Mouse (Mus musculus): ENCODE measurements around the gene Gna11.

Gna11 gene

GRCm38 (mm10) chr10:81481605-81482532, 63.1 kb downstream of the Gna11 start:
- DNase-seq = no peak
